Mouse (Mus musculus) left cerebral cortex, adult 2 months (tissue): ENCODE results near the gene Ptpn22. TPM values are rescaled to one million over a fixed set of nuclear protein-coding genes. Genes with fewer than 3 reads are reported as not detected.

Experiments used
- DNase-seq, 2 experiments: peaks; one replicate each; pipeline ENCODE4 v3.0.0; 2021 to 2022; ENCODE audit warnings: low spot score in 2 of 2, mixed read lengths in 1 of 2; ENCODE audit errors: extremely low spot score in 1 of 2
- H3K27ac ChIP-seq: fragments of 200-600 bp; 2 replicates; pipeline ENCODE4 v1.8.1; 2022
- H3K4me3 ChIP-seq: fragments of 200-600 bp; 2 replicates; pipeline ENCODE4 v1.8.1; 2022
- CTCF ChIP-seq: fragments of 200-600 bp; IDR thresholded peaks from 2 replicates; pipeline ENCODE4 v1.8.1; 2022; ENCODE audit warnings: antibody characterized with exemption, mild to moderate bottlenecking, moderate library complexity
- intact Hi-C: fragments of 180-260 bp; cut with DNase I; formaldehyde crosslinking; loops from one replicate; pipeline ENCODE4 v1.15.1; 2025
- total RNA-seq, 2 experiments: library from RNA; stranded (reverse); gene quantifications; 2 replicates each; pipeline ENCODE4 v1.2.3; 2021

Gene Ptpn22
- total RNA-seq, 2 experiments from 2014 or later: 1.2 to 1.8 TPM

DNA sequence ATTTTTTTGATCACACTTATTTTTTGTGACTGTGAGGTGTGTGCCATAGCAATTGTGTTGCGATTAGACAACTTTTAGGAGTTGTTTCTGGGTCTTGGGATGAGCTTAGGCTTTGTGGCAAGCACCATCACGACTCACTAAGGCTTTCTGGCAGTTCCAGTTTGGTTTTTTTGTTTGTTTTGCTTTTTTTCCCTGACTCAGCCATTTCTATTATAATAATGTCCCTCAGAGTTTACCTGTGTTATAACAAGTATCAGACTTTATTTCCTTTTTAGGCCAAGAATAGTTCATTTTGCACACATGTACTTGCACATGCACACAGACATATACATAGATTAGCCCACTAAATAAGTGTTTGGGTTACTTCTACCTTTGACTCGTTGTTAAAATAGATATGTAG, 101.0 kb downstream of the Ptpn22 start:
- no peak for TF ChIP-seq CTCF
- H3K4me3 ChIP-seq: no peak overlapping the region
- H3K27ac ChIP-seq: no peak overlapping the region
- DNase-seq: no peak
- intact Hi-C loops: no loop called here

Other genes with a start within 250 kb of the Ptpn22 start
- gene Atg4a-ps, start 213.7 kb upstream of the Ptpn22 start, total RNA-seq: 1 to 10 TPM in 1 of 2 experiments, under 1 TPM in 1; 0.18 to 1.3 TPM
- gene Olfml3, start 121.8 kb upstream of the Ptpn22 start, total RNA-seq: 10 to 100 TPM; 12.0 to 13.4 TPM
- not detected for gene Gm10964, start 120.4 kb upstream of the Ptpn22 start, total RNA-seq
- 100 to 1,000 TPM; 124 to 128 TPM for gene Hipk1, start 68.2 kb upstream of the Ptpn22 start, total RNA-seq
- 1 to 10 TPM; 7.7 to 8.2 TPM for gene Dclre1b, start 50.4 kb upstream of the Ptpn22 start, total RNA-seq
- gene Ap4b1, start 50.3 kb upstream of the Ptpn22 start, total RNA-seq: 10 to 100 TPM; 14.8 to 15.8 TPM
- under 1 TPM; 0.27 to 0.87 TPM for gene Gm43064, start 50.2 kb upstream of the Ptpn22 start, total RNA-seq
- gene Bcl2l15, start 27.2 kb upstream of the Ptpn22 start, total RNA-seq: 1 to 10 TPM; 1.3 to 1.8 TPM
- 10 to 100 TPM; 23.3 to 26.7 TPM for gene Rsbn1, start 54.3 kb downstream of the Ptpn22 start, total RNA-seq
- gene Phtf1, start 108.3 kb downstream of the Ptpn22 start, total RNA-seq: 10 to 100 TPM; 43.4 to 48.1 TPM